Mouse (Mus musculus) ES-Bruce4 (cell line): ENCODE results near the gene Fam117a.

Experiments
- CTCF ChIP-seq: IDR thresholded peaks from one replicate; pipeline ENCODE4 v1.8.1; 2011; ENCODE audit warnings: low read depth, low read length
- EP300 ChIP-seq: IDR thresholded peaks from 2 replicates; pipeline ENCODE4 v1.6.1; 2011; ENCODE audit warnings: low read depth, low read length; ENCODE audit not compliant: insufficient read depth
- POLR2A ChIP-seq: IDR thresholded peaks from one replicate; pipeline ENCODE4 v1.8.1; 2011; ENCODE audit warnings: low read length; ENCODE audit not compliant: insufficient read depth

GRCm38 (mm10) chr11:95301772-95302171 is 35.0 kb upstream of the Fam117a start:
- TF ChIP-seq POLR2A = no peak
- TF ChIP-seq CTCF = no peak
- TF ChIP-seq EP300 = no peak
